ENCODE assay signal across 14 mouse cellular contexts in the genomic region with DNA sequence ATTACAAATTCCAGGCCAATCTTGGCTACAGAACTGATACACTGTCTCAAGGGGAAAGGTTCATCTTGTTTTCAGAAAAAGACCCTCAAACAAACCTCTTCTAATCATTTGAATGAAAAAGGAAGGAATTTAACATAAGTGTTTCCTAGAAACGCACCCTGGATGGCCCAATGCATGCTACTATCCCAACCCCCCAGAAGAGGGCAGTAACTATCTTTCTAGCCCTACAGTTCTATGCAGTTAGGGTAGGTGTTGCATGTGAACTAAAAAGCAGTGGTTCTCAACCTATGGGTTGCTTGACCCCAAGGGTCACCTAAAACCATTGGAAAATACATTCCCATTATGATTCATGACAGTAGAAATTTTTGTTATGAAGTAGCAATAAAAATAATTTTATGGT. TPM values are rescaled to one million over a fixed set of nuclear protein-coding genes. Genes with fewer than 3 reads are reported as not detected.
DNase-seq lines count a peak whose midpoint lies in the region; ATAC-seq and TF ChIP-seq lines count a peak whose summit lies in the region.
"Had no signal": no experiment of that assay in that cellular context is flagged by ENCODE, and none has a peak within 500 bp of the region (broad histone marks: within the 10 kb centered on the region; RNA-seq: fewer than 3 reads in every experiment).

No protein-coding gene starts in this region.

- H3K4me1 ChIP-seq in hindbrain, embryonic 11.5 days (replicated peaks; ENCODE audit: control insufficient read depth, insufficient read depth, low read length) = no peaks in the 10 kb centered on the region
- no peaks in the 10 kb centered on the region for H3K4me1 ChIP-seq in hindbrain, embryonic 12.5 days
- no peaks in the 10 kb centered on the region for H3K4me1 ChIP-seq in lung, embryonic 14.5 days (ENCODE audit: insufficient read depth)
- H3K4me1 ChIP-seq in liver, embryonic 11.5 days (replicated peaks; ENCODE audit: control insufficient read depth, insufficient read depth, low read length) = no peaks in the 10 kb centered on the region
- H3K4me1 ChIP-seq: embryonic facial prominence, embryonic 12.5 days; heart, embryonic 10.5 days; neural tube, embryonic 12.5 days had no signal

- H3K4me3 ChIP-seq in hindbrain, embryonic 11.5 days (ENCODE audit: low read depth, low read length) = no peak overlapping the region
- no peak overlapping the region for H3K4me3 ChIP-seq in hindbrain, embryonic 12.5 days
- no peak overlapping the region for H3K4me3 ChIP-seq in lung, embryonic 14.5 days (ENCODE audit: low read depth, low read length)
- no peak overlapping the region for H3K4me3 ChIP-seq in liver, embryonic 11.5 days (ENCODE audit: low read depth, low read length)
- H3K4me3 ChIP-seq: embryonic facial prominence, embryonic 12.5 days; heart, embryonic 10.5 days; neural tube, embryonic 12.5 days had no signal

- DNase-seq in hindbrain, embryonic 11.5 days (ENCODE audit: low spot score) = peak; percentile 18
- DNase-seq in lung, embryonic 14.5 days = peak; percentile 48
- no peak for DNase-seq in lung, postnatal 25 days (ENCODE audit: low spot score)
- DNase-seq in brain, adult 2 months (ENCODE audit: low read depth, low spot score) = peak; percentile 11
- DNase-seq in retina, embryonic 14.5 days (ENCODE audit: low spot score) = peak; percentile 15
- DNase-seq in liver, embryonic 11.5 days (ENCODE audit: low spot score) = no peak
- DNase-seq in left cerebral cortex, postnatal 14 days (ENCODE audit: low spot score in 2 of 2) = no peak
- DNase-seq: right cerebral cortex, postnatal 25 days; thymus, adult 18-20 months had no signal

- WGBS in hindbrain, embryonic 11.5 days = 46% methylated on average over 1 of the region's 1 CpGs
- 31% methylated on average over 1 of the region's 1 CpGs for WGBS in hindbrain, embryonic 12.5 days
- 39% methylated on average over 1 of the region's 1 CpGs for WGBS in lung, embryonic 14.5 days
- WGBS in liver, embryonic 11.5 days = 46% methylated on average over 1 of the region's 1 CpGs

- no peaks in the 10 kb centered on the region for H3K36me3 ChIP-seq in hindbrain, embryonic 11.5 days (ENCODE audit: control insufficient read depth, insufficient read depth, low read length)
- no peaks in the 10 kb centered on the region for H3K36me3 ChIP-seq in hindbrain, embryonic 12.5 days
- no peaks in the 10 kb centered on the region for H3K36me3 ChIP-seq in lung, embryonic 14.5 days (ENCODE audit: insufficient read depth)
- no peaks in the 10 kb centered on the region for H3K36me3 ChIP-seq in liver, embryonic 11.5 days (ENCODE audit: control insufficient read depth, insufficient read depth, low read length)
- H3K36me3 ChIP-seq: embryonic facial prominence, embryonic 12.5 days; heart, embryonic 10.5 days; neural tube, embryonic 12.5 days had no signal

- H3K27me3 ChIP-seq in hindbrain, embryonic 11.5 days (ENCODE audit: control insufficient read depth, insufficient read depth, low read length) = no peaks in the 10 kb centered on the region
- no peaks in the 10 kb centered on the region for H3K27me3 ChIP-seq in hindbrain, embryonic 12.5 days
- no peaks in the 10 kb centered on the region for H3K27me3 ChIP-seq in lung, embryonic 14.5 days (ENCODE audit: insufficient read depth, low read length)
- no peaks in the 10 kb centered on the region for H3K27me3 ChIP-seq in liver, embryonic 11.5 days (replicated peaks; ENCODE audit: control insufficient read depth, insufficient read depth, low read length)
- H3K27me3 ChIP-seq: embryonic facial prominence, embryonic 12.5 days; neural tube, embryonic 12.5 days had no signal

- peak; percentile 53 for TF ChIP-seq CTCF in lung, embryonic 14.5 days (IDR thresholded peaks at IDR 0.05; ENCODE audit: low read depth)

- ATAC-seq in hindbrain, embryonic 11.5 days (ENCODE audit: low FRiP score) = no peak
- no peak for ATAC-seq in hindbrain, embryonic 12.5 days (ENCODE audit: low FRiP score)
- ATAC-seq in lung, embryonic 14.5 days (ENCODE audit: insufficient read depth) = no peak
- ATAC-seq in liver, embryonic 11.5 days (replicated peaks; ENCODE audit: low FRiP score) = no peak
- ATAC-seq: inflammation-experienced regulatory T-cells, adult 6 months had no signal

- H3K9me3 ChIP-seq in hindbrain, embryonic 11.5 days (ENCODE audit: control insufficient read depth, low read length) = no peaks in the 10 kb centered on the region
- no peaks in the 10 kb centered on the region for H3K9me3 ChIP-seq in hindbrain, embryonic 12.5 days (replicated peaks)
- H3K9me3 ChIP-seq in lung, embryonic 14.5 days (ENCODE audit: low read depth, low read length) = no peaks in the 10 kb centered on the region
- H3K9me3 ChIP-seq in liver, embryonic 11.5 days (ENCODE audit: control insufficient read depth, low read length) = no peaks in the 10 kb centered on the region
- H3K9me3 ChIP-seq: embryonic facial prominence, embryonic 12.5 days; heart, embryonic 10.5 days; neural tube, embryonic 12.5 days had no signal

- no peak overlapping the region for H3K4me2 ChIP-seq in hindbrain, embryonic 11.5 days (replicated peaks; ENCODE audit: low read depth, low read length)
- no peak overlapping the region for H3K4me2 ChIP-seq in hindbrain, embryonic 12.5 days (replicated peaks)
- no peak overlapping the region for H3K4me2 ChIP-seq in lung, embryonic 14.5 days
- H3K4me2 ChIP-seq in liver, embryonic 11.5 days = no peak overlapping the region
- H3K4me2 ChIP-seq: embryonic facial prominence, embryonic 12.5 days; neural tube, embryonic 12.5 days had no signal

- H3K27ac ChIP-seq in hindbrain, embryonic 11.5 days (ENCODE audit: low read depth, low read length) = no peak overlapping the region
- no peak overlapping the region for H3K27ac ChIP-seq in hindbrain, embryonic 12.5 days
- H3K27ac ChIP-seq in lung, embryonic 14.5 days (ENCODE audit: low read depth) = no peak overlapping the region
- no peak overlapping the region for H3K27ac ChIP-seq in liver, embryonic 11.5 days (ENCODE audit: low read depth, low read length)
- H3K27ac ChIP-seq: embryonic facial prominence, embryonic 12.5 days; heart, embryonic 10.5 days; neural tube, embryonic 12.5 days had no signal

- intact Hi-C loops in left cerebral cortex, postnatal 14 days (cut with DNase I) = loop anchor here (10.0 kb wide), 1 partner anchor 151 kb away; no protein-coding TSS in a partner anchor

- H3K9ac ChIP-seq in hindbrain, embryonic 11.5 days (ENCODE audit: low read depth, low read length) = no peak overlapping the region
- no peak overlapping the region for H3K9ac ChIP-seq in hindbrain, embryonic 12.5 days
- H3K9ac ChIP-seq in lung, embryonic 14.5 days = no peak overlapping the region
- H3K9ac ChIP-seq in liver, embryonic 11.5 days (ENCODE audit: low read depth, low read length) = no peak overlapping the region
- H3K9ac ChIP-seq: embryonic facial prominence, embryonic 12.5 days; neural tube, embryonic 12.5 days had no signal

RNA-seq across cellular contexts. Expression of gene Bmp15, which starts 3.5 kb away (rescaled TPM):
- 0.04 TPM in 1 of 2 replicates, not detected in the other for polyA plus RNA-seq in hindbrain, embryonic 11.5 days (2014; fragmentation: Nextera tagmentation; extraction: Ambion mirVana)
- 0.15 and 0.17 TPM in 2 replicates for polyA plus RNA-seq in hindbrain, embryonic 12.5 days (2016; fragmentation: Nextera tagmentation; extraction: Ambion mirVana)
- polyA plus RNA-seq in lung, embryonic 14.5 days (2014; fragmentation: Nextera tagmentation; extraction: Ambion mirVana) = 0.08 TPM in 1 of 2 replicates, not detected in the other
- polyA plus RNA-seq in liver, embryonic 11.5 days (2014; fragmentation: Nextera tagmentation; extraction: Ambion mirVana) = not detected in 2 replicates
- total RNA-seq in left cerebral cortex, postnatal 14 days (2021) = under 1 TPM; 0.32 to 0.37 TPM
- polyA plus RNA-seq: embryonic facial prominence, embryonic 12.5 days; inflammation-experienced regulatory T-cells, adult 6 months; neural tube, embryonic 12.5 days had no signal

Comparison
In these comparisons a context has a peak if more than half of its experiments do, and no peak if none do; other contexts are left out.
1. DNase-seq: peak in hindbrain, embryonic 11.5 days (single experiment), lung, embryonic 14.5 days (single experiment), brain, adult 2 months (single experiment) and retina, embryonic 14.5 days (single experiment); none in lung, postnatal 25 days (single experiment), liver, embryonic 11.5 days (single experiment) and left cerebral cortex, postnatal 14 days (0 of 2).